Mouse (Mus musculus): ENCODE results near the gene Snx22. TPM values are rescaled to one million over a fixed set of nuclear protein-coding genes. Genes with fewer than 3 reads are reported as not detected.

Gene Snx22
- total and polyA plus RNA-seq, 2 experiments from 2014 or later: 0.98 to 3.0 TPM

- TF ChIP-seq CTCF (IDR thresholded peaks at IDR 0.05; ENCODE audit: low read depth) (no peak), EP300 (IDR thresholded peaks at IDR 0.05; ENCODE audit: low read depth) (no peak)
- ATAC-seq (ENCODE audit: insufficient read depth, low read depth) (no peak), DNase-seq (ENCODE audit: low spot score) (no peak)
- H3K4me2 ChIP-seq (ENCODE audit: low read depth, low read length): no peak overlapping the region
- 0 out of 2 replicates have a peak, but pooled peaks cover 4% of the 10 kb centered on the region for H3K9me3 ChIP-seq (replicated peaks; ENCODE audit: control insufficient read depth, low read length)
- 81% methylated on average over 5 of the region's 5 CpGs for WGBS
- H3K4me3 ChIP-seq (ENCODE audit: low read depth, low read length): no peak overlapping the region
- peaks cover 23% of the 10 kb centered on the region for H3K36me3 ChIP-seq (replicated peaks; ENCODE audit: control insufficient read depth, insufficient read depth, low read length)
- H3K4me1 ChIP-seq (ENCODE audit: control insufficient read depth, insufficient read depth): peaks cover 9% of the 10 kb centered on the region; the same call in 1 of the 2 replicates
- peaks cover 13% of the 10 kb centered on the region; the same call in 1 of the 2 replicates for H3K27me3 ChIP-seq (ENCODE audit: control insufficient read depth, insufficient read depth, low read length)
- no peak overlapping the region for H3K27ac ChIP-seq (ENCODE audit: low read depth)
- H3K9ac ChIP-seq (replicated peaks; ENCODE audit: low read depth, low read length): no peak overlapping the region
Measured at GRCm38 (mm10) chr9:66070151-66070550, 632 bp upstream of the Snx22 start.

GRCm38 (mm10) chr9:66068971-66069391 is 538 bp downstream of the Snx22 start:
- Histone ChIP-seq H3K36me3 (replicated peaks; ENCODE audit: control insufficient read depth, insufficient read depth, low read length) (peaks cover 30% of the 10 kb centered on the region), H3K4me1 (ENCODE audit: control insufficient read depth, insufficient read depth) (peaks cover 9% of the 10 kb centered on the region; the same call in 1 of the 2 replicates), H3K9me3 (replicated peaks; ENCODE audit: control insufficient read depth, low read length) (no peaks in the 10 kb centered on the region), H3K9ac (replicated peaks; ENCODE audit: low read depth, low read length) (peak overlapping the region; percentile 46), H3K4me3 (ENCODE audit: low read depth, low read length) (peak overlapping the region; percentile 50), H3K27ac (ENCODE audit: low read depth) (no peak overlapping the region), H3K27me3 (ENCODE audit: control insufficient read depth, insufficient read depth, low read length) (peaks cover 13% of the 10 kb centered on the region; the same call in 1 of the 2 replicates), H3K4me2 (ENCODE audit: low read depth, low read length) (peak overlapping the region; percentile 88)
- ATAC-seq (ENCODE audit: insufficient read depth, low read depth) (peak; percentile 31; the same call in 1 of the 2 replicates), DNase-seq (ENCODE audit: low spot score) (no peak)
- 1% methylated on average over 30 of the region's 30 CpGs for WGBS
- TF ChIP-seq CTCF (IDR thresholded peaks at IDR 0.05; ENCODE audit: low read depth) (no peak), EP300 (IDR thresholded peaks at IDR 0.05; ENCODE audit: low read depth) (no peak)

GRCm38 (mm10) chr9:66068056-66068455 is 1.5 kb downstream of the Snx22 start:
- TF ChIP-seq CTCF (IDR thresholded peaks at IDR 0.05; ENCODE audit: low read depth) (no peak), EP300 (IDR thresholded peaks at IDR 0.05; ENCODE audit: low read depth) (no peak)
- DNase-seq (ENCODE audit: low spot score) (no peak), ATAC-seq (ENCODE audit: insufficient read depth, low read depth) (no peak)
- Histone ChIP-seq H3K27ac (ENCODE audit: low read depth) (no peak overlapping the region), H3K4me2 (ENCODE audit: low read depth, low read length) (no peak overlapping the region), H3K27me3 (ENCODE audit: control insufficient read depth, insufficient read depth, low read length) (peaks cover 13% of the 10 kb centered on the region; the same call in 1 of the 2 replicates), H3K36me3 (replicated peaks; ENCODE audit: control insufficient read depth, insufficient read depth, low read length) (peaks cover 39% of the 10 kb centered on the region), H3K4me1 (ENCODE audit: control insufficient read depth, insufficient read depth) (peaks cover 9% of the 10 kb centered on the region; the same call in 1 of the 2 replicates), H3K9me3 (replicated peaks; ENCODE audit: control insufficient read depth, low read length) (no peaks in the 10 kb centered on the region), H3K4me3 (ENCODE audit: low read depth, low read length) (no peak overlapping the region), H3K9ac (replicated peaks; ENCODE audit: low read depth, low read length) (no peak overlapping the region)
- 55% methylated on average over 4 of the region's 4 CpGs for WGBS

GRCm38 (mm10) chr9:66067542-66067941 is 2.0 kb downstream of the Snx22 start:
- Histone ChIP-seq H3K4me2 (ENCODE audit: low read depth, low read length) (no peak overlapping the region), H3K4me3 (ENCODE audit: low read depth, low read length) (no peak overlapping the region), H3K4me1 (ENCODE audit: control insufficient read depth, insufficient read depth) (peaks cover 9% of the 10 kb centered on the region; the same call in 1 of the 2 replicates), H3K9me3 (replicated peaks; ENCODE audit: control insufficient read depth, low read length) (no peaks in the 10 kb centered on the region), H3K9ac (replicated peaks; ENCODE audit: low read depth, low read length) (no peak overlapping the region), H3K27me3 (ENCODE audit: control insufficient read depth, insufficient read depth, low read length) (peaks cover 13% of the 10 kb centered on the region; the same call in 1 of the 2 replicates), H3K36me3 (replicated peaks; ENCODE audit: control insufficient read depth, insufficient read depth, low read length) (peaks cover 45% of the 10 kb centered on the region), H3K27ac (ENCODE audit: low read depth) (no peak overlapping the region)
- DNase-seq (ENCODE audit: low spot score) (peak; percentile 29), ATAC-seq (ENCODE audit: insufficient read depth, low read depth) (peak; percentile 39; the same call in 1 of the 2 replicates)
- WGBS: 38% methylated on average over 5 of the region's 5 CpGs
- TF ChIP-seq EP300 (IDR thresholded peaks at IDR 0.05; ENCODE audit: low read depth): no peak
- TF ChIP-seq CTCF (IDR thresholded peaks at IDR 0.05; ENCODE audit: low read depth): peak; percentile 71

- peaks cover 48% of the 10 kb centered on the region for H3K36me3 ChIP-seq (replicated peaks; ENCODE audit: control insufficient read depth, insufficient read depth, low read length)
- H3K9ac ChIP-seq (replicated peaks; ENCODE audit: low read depth, low read length): no peak overlapping the region
- no peak overlapping the region for H3K27ac ChIP-seq (ENCODE audit: low read depth)
- H3K9me3 ChIP-seq (replicated peaks; ENCODE audit: control insufficient read depth, low read length): no peaks in the 10 kb centered on the region
- DNase-seq (ENCODE audit: low spot score): no peak
- TF ChIP-seq CTCF (IDR thresholded peaks at IDR 0.05; ENCODE audit: low read depth) (no peak), EP300 (IDR thresholded peaks at IDR 0.05; ENCODE audit: low read depth) (no peak)
- WGBS: 76% methylated on average over 3 of the region's 3 CpGs
- H3K4me2 ChIP-seq (ENCODE audit: low read depth, low read length): no peak overlapping the region
- peaks cover 13% of the 10 kb centered on the region; the same call in 1 of the 2 replicates for H3K27me3 ChIP-seq (ENCODE audit: control insufficient read depth, insufficient read depth, low read length)
- H3K4me3 ChIP-seq (ENCODE audit: low read depth, low read length): no peak overlapping the region
- H3K4me1 ChIP-seq (ENCODE audit: control insufficient read depth, insufficient read depth): peaks cover 9% of the 10 kb centered on the region
- no peak for ATAC-seq (ENCODE audit: insufficient read depth, low read depth)
Measured at GRCm38 (mm10) chr9:66066791-66067190, 2.7 kb downstream of the Snx22 start.

- H3K4me1 ChIP-seq (ENCODE audit: control insufficient read depth, insufficient read depth): peaks cover 23% of the 10 kb centered on the region
- 91% methylated on average over 11 of the region's 11 CpGs for WGBS
- no peak overlapping the region for H3K4me2 ChIP-seq (ENCODE audit: low read depth, low read length)
- TF ChIP-seq EP300 (IDR thresholded peaks at IDR 0.05; ENCODE audit: low read depth) (no peak), CTCF (IDR thresholded peaks at IDR 0.05; ENCODE audit: low read depth) (no peak)
- peaks cover 48% of the 10 kb centered on the region for H3K36me3 ChIP-seq (replicated peaks; ENCODE audit: control insufficient read depth, insufficient read depth, low read length)
- H3K27me3 ChIP-seq (ENCODE audit: control insufficient read depth, insufficient read depth, low read length): 0 out of 2 replicates have a peak, but pooled peaks cover 5% of the 10 kb centered on the region
- H3K4me3 ChIP-seq (ENCODE audit: low read depth, low read length): no peak overlapping the region
- DNase-seq (ENCODE audit: low spot score) (no peak), ATAC-seq (ENCODE audit: insufficient read depth, low read depth) (no peak)
- no peak overlapping the region for H3K27ac ChIP-seq (ENCODE audit: low read depth)
- no peak overlapping the region for H3K9ac ChIP-seq (replicated peaks; ENCODE audit: low read depth, low read length)
- H3K9me3 ChIP-seq (replicated peaks; ENCODE audit: control insufficient read depth, low read length): no peaks in the 10 kb centered on the region
Measured at GRCm38 (mm10) chr9:66064316-66064715, 5.2 kb downstream of the Snx22 start.

All from heart, postnatal 0 days (tissue).